Mouse (Mus musculus) gastrocnemius, postnatal 36 days (tissue): ENCODE measurements around the gene Amt. TPM values are rescaled to one million over a fixed set of nuclear protein-coding genes. Genes with fewer than 3 reads are reported as not detected.

Experiments used
- DNase-seq, 2 experiments: peaks; one replicate each; pipeline ENCODE4 v3.0.0; 2022
- intact Hi-C: fragments of 180-260 bp; cut with DNase I; formaldehyde crosslinking; loops from one replicate; pipeline ENCODE4 v1.15.1; 2025
- total RNA-seq, 2 experiments: library from RNA; stranded (reverse); gene quantifications; 2 replicates each; pipeline ENCODE4 v1.2.3; 2021

The Amt gene
- total RNA-seq, 2 experiments from 2014 or later: 0.94 to 1.3 TPM

DNA sequence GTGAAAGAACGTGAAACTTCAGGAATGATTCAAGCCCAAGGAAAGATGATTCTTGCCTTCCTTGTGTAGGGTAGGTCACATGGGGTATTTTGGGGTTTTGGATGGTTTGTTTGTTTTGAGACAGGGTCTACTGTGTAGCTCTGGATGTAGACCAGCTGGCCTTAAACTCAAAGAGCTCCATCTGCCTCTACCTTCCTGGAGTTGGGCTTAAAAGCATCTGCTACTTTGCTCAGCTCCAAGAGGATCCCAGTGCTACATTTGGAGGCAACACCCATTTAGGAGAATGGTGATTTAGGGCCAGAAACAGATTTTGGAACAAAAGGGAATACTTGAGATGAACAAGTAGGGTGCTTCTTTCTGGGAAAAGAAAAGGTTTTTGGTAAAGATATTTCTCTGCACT lies 28.1 kb downstream of the Amt start:
- intact Hi-C loops: no loop called here
- DNase-seq: no peak

DNA sequence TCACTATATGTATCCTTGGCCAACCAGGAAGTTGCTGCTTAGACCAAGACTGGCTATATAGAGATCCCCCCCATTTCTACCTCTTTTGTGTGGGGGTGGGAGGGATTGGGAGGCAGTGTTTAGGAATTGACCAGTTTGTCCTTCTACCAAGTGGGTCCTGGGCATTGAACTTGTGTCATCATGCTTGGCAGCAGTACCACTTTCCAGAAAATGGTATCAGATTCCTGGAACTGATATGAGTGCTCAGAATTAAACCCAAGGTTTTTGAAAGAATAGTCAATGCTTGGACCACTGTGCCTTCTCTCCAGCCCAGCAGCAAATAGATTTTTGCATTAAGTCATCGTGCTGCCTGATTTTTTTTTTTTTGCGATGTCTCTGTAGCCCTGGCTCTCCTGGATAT lies 29.2 kb downstream of the Amt start:
- no peak for DNase-seq
- intact Hi-C loops: no loop called here

DNA sequence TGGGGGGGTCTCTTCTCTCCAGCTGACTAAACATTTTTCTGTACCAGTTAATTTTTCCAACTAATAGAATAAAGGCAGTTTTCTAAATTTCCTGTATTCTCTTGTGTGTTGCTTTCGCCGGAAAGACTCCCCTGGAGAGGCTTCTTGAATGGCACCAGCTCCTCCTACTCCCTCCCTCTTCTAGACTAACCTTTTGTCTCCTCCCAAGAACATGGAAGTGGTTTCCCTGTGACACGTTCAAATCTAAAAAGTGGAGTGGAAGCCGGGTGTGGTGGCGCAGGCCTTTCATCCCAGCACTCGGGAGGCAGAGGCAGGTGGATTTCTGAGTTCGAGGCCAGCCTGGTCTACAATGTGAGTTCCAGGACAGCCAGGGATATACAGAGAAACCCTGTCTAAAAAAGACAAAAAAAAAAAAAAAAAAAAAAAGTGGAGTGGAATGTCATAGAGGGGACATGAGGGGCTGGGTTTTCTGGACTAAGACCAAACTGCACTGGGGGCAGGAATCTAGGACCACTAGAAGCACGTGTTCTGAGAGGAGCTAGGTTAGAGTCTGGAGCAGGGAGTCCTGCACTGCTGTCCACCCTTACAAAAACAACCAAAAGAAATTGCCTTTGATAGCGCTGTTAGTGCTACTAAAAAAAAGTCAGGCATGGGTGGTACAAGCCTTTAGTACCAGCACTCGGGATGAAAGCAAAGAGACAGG lies 41.3 kb downstream of the Amt start:
- no peak for DNase-seq
- intact Hi-C loops: no loop called here

DNA sequence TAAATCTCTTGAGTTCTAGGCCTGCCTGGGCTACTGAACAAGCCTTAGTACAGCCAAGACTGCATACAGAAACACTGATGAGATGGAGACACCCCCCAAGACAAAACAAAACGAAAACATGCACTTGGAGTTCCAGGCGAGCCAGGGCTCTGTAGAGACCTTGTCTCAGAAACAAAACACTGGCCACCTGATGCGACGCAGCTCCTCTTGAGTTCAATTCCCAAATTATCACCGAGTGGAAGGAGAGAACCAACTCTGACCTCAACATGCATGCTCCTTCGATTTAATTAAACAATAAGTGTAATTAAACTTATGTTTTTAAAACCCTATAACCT lies 41.9 kb downstream of the Amt start:
- intact Hi-C loops: no loop called here
- DNase-seq: no peak

DNA sequence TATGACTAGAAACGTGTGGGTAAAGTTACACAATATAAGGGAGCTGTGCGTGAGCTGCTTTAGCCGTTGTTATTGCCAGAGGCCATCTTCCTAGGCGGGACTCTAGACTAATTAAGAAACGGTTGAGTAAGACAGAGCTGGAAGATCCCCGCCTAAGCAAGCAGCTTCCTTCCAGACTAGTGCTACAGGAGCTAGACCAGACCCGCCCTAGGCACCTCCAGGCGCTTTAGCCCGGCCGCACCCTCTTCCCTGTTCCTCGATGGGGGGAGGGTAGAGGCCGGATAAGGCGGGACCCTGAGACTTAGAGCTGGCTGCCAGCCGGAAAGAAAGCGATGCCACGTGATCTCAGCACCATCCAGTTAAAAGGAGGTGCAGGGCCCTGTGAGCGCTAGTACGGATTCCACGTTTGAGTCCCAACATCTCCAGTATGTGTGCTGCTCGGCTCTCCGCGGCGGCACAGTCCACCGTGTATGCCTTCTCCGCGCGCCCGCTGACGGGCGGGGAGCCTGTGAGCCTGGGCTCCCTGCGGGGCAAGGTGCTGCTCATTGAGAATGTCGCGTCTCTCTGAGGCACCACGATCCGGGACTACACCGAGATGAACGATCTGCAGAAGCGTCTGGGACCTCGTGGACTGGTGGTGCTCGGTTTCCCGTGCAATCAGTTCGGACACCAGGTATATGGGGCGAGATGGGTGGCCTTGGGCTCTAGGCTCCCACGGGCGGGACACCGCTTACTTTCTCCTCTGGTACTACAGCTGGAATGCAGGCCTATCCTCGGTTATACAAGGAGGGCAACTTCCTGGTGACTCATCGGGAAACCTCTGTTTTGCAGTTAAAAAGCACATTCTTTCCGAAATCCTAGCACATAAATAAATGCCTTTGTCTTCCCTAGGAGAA lies 42.5 kb downstream of the Amt start, which contains the start of gene Gpx1:
Gene Gpx1 (plus strand): TSS at position 18 of the 896 bp plus-strand sequence.
- DNase-seq: peak; percentile 86 to 89
- intact Hi-C loops: no loop called here

DNA sequence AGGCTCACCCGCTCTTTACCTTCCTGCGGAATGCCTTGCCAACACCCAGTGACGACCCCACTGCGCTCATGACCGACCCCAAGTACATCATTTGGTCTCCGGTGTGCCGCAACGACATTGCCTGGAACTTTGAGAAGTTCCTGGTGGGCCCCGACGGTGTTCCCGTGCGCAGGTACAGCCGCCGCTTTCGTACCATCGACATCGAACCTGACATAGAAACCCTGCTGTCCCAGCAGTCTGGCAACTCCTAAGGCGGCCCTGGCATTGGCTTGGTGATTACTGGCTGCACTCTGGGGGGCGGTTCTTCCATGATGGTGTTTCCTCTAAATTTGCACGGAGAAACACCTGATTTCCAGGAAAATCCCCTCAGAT lies 43.2 kb downstream of the Amt start:
- no peak for DNase-seq
- intact Hi-C loops: no loop called here

DNA sequence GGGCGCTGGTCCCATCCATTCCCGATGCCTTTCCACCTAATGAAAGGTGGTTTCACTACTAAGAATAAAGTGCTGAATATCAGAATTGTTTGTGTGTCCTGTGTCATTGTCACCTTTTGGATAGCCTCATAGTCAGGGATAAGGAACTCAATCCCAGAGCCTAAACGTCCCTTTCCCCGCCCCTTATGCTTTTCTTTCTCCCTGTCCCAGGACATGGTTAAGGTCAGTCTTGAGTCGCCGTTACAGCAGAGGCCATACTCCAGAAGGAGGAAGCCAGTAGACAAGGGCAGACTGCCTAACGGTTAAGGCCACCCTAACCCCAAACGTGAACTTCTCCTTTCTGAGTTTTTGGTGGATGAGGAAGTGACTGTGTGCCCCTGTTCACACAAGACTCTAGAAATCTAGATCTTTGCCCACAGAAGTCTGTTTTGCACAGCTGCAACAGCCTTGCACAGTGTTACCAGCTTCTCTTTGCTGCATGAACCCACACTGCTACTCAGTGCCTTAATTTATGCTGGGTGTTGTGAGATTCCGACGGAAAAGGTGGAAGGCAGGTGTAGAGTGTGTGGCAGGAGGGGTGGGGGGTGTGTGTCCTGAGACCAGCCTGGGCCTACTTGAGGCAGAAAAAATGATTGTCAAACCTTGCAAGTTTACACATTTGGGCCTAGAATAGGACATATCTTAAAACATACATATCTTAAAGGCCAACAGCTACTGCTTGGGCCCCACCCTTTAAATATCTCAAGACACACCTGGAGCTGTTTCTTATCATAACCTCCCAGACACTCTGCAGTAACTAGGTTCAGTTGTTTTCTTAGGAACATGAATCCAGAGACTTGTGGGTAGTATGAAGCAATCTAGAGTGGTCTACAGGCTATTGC lies 43.8 kb downstream of the Amt start:
- intact Hi-C loops: no loop called here
- no peak for DNase-seq

DNA sequence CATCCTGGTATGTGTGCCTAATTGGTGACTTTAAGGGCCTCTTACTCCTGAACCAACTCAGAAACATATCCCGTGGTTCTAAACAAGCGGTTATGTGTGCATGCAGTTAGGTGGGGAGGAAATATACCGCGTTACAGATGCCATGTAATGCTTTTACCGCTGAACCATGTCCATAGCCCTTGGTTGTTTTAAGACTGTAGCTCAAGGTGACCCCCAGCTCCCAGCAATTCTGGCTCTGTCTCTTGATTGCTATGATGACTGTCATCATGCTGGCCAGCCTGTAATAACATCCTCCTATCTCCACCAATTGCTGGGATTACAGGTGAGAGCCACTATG lies 44.5 kb downstream of the Amt start:
- DNase-seq: no peak
- intact Hi-C loops: no loop called here

DNA sequence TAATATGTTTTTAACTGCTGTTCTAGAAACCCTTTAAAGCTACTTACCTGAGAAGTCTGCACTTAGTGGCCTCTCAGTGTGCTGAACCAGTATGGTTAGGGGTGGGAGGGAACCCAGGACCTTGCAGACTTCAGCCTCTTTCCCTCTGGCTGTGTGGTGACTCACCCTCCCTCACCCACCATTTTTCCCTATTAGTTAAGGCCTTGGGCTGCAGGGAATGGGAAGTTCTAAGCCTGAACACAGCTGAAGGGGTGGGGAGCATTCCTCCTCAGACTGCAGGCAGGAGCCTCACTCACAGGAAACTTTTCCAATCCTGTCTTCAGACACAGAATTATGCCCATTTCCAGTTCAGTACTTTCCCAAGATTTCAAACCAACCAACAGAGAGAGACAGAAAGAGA lies 45.1 kb downstream of the Amt start:
- intact Hi-C loops: no loop called here
- DNase-seq: no peak

DNA sequence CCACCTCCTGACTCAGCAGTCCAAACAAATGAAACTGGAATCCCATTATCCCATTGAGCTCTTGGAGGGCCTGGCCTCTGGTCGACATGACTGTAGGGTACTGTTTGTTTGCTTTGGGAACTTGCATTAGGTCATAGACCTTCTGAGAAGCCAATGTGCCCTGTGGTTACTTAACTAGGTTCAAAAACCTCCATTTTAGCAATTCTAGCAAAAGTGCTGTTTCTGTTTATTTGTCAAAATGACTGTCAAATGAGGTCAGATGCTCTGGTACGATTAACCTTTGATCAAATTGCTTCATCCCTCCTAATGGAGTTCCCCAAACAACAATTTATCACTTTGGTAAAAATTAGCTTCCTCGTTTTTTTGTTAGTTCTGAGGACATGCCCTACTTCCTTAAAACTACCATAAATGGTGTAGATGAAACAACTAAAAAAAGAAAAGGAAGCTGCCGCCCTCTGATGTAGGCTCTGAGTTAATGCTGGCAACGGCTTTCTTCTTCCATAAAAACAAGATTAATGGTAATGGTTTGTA lies 45.7 kb downstream of the Amt start:
- intact Hi-C loops: no loop called here
- no peak for DNase-seq

DNA sequence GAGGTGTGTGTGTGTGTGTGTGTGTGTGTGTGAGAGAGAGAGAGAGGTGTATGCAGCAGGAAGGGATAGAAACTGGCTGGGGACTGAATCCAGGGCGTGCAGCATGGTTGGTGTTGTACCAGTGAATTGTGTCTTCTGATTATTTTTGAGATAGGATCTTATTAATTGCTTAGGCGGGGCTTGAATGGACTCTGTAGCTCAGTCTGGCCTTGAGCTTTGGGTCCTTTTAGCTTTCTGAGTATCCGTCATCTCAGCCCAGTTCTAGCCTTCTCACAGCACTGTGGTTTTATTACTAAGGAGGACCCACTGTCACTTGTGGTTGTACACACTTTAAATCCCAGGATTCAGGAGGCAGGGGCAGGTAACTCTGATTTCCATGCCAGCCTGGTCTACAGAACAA lies 46.7 kb downstream of the Amt start:
- DNase-seq: no peak
- intact Hi-C loops: no loop called here

DNA sequence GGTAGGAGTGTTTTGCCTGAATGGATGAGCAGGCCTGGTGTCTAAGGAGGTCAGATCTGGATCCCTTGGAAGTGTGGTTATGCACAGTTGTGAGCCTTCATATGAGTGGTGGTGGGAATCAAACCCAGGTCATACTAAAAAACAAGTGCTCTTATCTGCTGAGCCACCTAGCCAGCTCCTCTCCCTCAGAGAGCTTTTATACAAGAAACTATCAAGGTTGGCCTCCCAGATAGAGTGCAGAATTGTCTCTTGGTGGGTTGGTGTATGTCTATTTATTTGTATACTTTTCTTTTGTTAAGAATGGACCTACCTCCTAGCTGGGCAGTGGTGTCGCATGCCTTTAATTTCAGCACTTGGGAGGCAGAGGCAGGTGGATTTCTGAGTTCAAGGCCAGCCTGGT lies 47.2 kb downstream of the Amt start:
- no peak for DNase-seq
- intact Hi-C loops: no loop called here

DNA sequence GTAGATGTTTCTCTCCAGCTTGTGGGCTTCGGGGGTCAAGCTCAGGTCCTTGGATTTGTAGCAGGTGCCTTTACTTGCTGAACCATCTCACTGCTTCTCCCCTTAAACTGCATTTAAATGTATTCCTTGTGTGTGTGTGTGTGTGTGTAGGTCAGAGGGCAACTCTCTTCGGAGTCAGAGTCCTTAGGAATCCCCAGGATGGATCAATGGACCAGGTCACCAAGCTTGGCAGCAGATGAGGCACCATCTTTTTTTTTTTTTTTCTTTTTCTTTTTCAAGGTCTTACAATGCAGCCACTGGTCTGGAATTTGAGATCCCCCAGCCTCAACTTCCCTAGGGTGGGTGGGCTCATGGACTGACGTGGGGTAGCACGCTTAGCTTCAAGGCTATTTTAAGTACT lies 47.8 kb downstream of the Amt start:
- DNase-seq: no peak
- intact Hi-C loops: no loop called here

DNA sequence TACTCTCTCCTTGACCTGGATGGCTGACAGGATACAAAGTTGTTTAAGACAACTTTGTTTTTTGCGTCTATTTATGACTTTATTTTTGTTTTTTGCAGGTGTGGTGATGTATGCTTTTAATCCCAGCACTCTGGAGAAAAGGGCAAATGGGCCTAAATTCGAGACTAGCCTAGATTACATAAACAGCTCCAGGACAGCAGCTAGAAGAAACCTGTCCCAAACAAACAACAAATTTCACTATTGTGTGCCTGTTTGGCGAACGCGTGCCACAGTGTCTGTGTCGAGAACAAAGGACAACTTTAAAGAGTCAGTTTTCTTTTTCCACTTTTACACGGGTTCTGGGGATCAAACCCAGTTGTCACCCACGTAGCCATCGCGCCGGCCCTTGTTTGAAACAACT lies 50.4 kb downstream of the Amt start:
- DNase-seq: no peak
- intact Hi-C loops: loop anchor here (1.0 kb wide), 1 partner anchor 41 kb away; the partner anchor contains the start of genes Rhoa and Tcta

DNA sequence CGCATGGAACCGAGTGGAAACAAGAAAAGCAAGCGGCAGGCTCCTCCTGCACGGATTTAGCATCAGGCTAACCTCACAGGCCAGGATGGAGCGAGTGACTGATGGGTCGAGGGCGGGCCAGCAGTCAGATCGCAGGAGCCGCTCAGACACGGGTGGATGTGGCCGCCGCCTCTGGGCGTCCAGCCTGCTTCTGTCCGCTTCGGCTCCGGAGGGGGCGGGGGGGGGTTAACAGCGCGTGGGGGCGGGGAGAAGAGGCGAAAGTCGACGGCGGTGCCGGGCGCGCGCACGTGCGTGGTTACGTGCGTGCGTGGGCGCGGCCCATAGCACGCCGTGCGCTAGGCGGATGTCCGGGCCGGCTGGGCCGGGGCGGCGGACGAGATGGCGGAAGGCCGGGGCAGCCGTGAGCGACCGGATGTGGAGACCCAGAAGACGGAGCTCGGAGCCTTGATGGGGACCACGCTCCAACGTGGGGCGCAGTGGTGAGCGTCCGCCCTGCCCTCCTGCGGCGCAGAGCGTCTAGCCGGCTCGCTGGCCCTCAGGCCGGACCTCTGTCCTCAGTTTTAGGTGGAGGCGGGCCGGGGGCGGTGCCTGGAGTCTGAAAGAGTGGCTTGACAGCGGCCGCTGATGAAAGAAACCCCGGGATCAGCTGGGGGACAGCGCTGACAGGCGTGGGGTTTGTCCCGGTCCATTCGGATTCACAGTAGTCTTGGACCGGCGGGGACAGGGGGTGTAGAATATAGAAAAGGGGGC lies 51.1 kb downstream of the Amt start, which contains the start of gene Usp4:
Gene Usp4 (plus strand): TSS at position 314 of the 750 bp plus-strand sequence.
- intact Hi-C loops: loop anchor here (1.0 kb wide), 1 partner anchor 41 kb away; the partner anchor contains the start of genes Rhoa and Tcta
- DNase-seq: peak; percentile 83 to 86

DNA sequence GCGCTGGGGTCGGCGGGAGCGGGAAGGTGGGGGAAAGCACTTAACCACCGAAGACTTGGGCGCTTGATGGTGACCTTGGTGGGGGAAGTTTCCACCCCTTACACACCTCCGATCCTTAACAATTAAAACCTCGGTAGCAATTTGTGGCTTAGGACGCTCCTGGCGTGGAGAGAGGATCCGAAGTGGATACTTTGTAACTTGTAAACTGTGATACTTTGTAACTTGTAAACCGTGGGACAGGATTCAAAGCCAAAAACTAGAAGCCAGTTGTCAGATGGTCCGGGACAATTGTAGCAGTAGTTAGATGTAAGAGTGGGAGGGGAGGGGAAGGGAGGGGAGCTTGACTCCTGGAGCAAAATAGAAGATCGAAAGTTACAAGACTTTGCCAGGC lies 51.6 kb downstream of the Amt start:
- DNase-seq: no peak
- intact Hi-C loops: no loop called here

DNA sequence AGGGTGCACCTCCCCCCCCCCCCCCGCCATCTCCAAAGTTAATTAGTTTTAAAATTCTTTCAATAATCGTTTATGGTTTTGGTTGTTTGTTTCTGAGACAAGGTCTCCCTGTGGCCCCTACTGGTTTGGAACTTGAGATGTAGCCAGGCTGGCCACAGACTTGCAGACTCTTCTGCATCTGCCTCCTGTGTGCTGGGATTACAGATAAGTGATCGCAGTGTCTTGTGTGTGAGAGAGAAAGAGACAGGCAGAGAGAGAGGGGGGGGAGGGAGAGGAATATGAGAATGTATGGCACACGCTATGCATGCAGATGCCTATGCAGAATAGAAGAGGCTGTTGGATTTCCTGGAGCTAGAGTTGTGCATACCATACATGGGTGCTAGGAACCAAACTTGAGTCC lies 53.1 kb downstream of the Amt start:
- DNase-seq: no peak
- intact Hi-C loops: no loop called here
